Mouse (Mus musculus) brain, embryonic 14.5 days (tissue): Measurements from ENCODE around the gene Rnf220. TPM values are rescaled to one million over a fixed set of nuclear protein-coding genes. Genes with fewer than 3 reads are reported as not detected.

ENCODE experiments used
- DNase-seq: peaks from one replicate; pipeline ENCODE4 v3.0.0-alpha.2; 2011; ENCODE audit warnings: low read depth
- CTCF ChIP-seq: fragments of 200-500 bp; IDR thresholded peaks from 2 replicates; pipeline ENCODE4 v1.5.1; 2012; ENCODE audit warnings: inconsistent platforms, mild to moderate bottlenecking, moderate library complexity, borderline replicate concordance; ENCODE audit not compliant: insufficient read depth, insufficient read length; ENCODE audit errors: extremely low read depth
- POLR2A ChIP-seq: fragments of 200-500 bp; IDR thresholded peaks from 2 replicates; pipeline ENCODE4 v1.6.1; 2012; ENCODE audit warnings: mild to moderate bottlenecking, inconsistent platforms, borderline replicate concordance; ENCODE audit not compliant: poor library complexity, insufficient read depth, insufficient read length, severe bottlenecking; ENCODE audit errors: extremely low read depth
- polyA plus RNA-seq: library from polyadenylated mRNA; depleted of rRNA; stranded (reverse); fragments of >200 nt; gene quantifications from 2 replicates; pipeline ENCODE4 v1.2.3, GENCODE M21; 2012

Gene Rnf220
- polyA plus RNA-seq, 1 experiment, result 183 TPM

GRCm38 (mm10) chr4:117449151-117449550, 47.7 kb downstream of the Rnf220 start:
- no peak for DNase-seq

GRCm38 (mm10) chr4:117447926-117448325, 48.9 kb downstream of the Rnf220 start:
- DNase-seq, result no peak
- no peak for TF ChIP-seq POLR2A
- TF ChIP-seq CTCF, result no peak

More at GRCm38 (mm10) chr4:117449151-117449550, 47.7 kb downstream of the Rnf220 start:
- TF ChIP-seq CTCF (no peak), POLR2A (no peak)

GRCm38 (mm10) chr4:117445516-117446207, 51.2 kb downstream of the Rnf220 start:
- DNase-seq, result no peak
- no peak for TF ChIP-seq CTCF
- no peak for TF ChIP-seq POLR2A

GRCm38 (mm10) chr4:117438919-117439318, 57.9 kb downstream of the Rnf220 start:
- no peak for TF ChIP-seq CTCF
- no peak for TF ChIP-seq POLR2A
- DNase-seq, result no peak

GRCm38 (mm10) chr4:117438064-117438463, 58.8 kb downstream of the Rnf220 start:
- no peak for DNase-seq
- TF ChIP-seq POLR2A, result no peak
- TF ChIP-seq CTCF, result no peak

- DNase-seq, result no peak
- TF ChIP-seq POLR2A (no peak), CTCF (no peak)
Measured at GRCm38 (mm10) chr4:117436995-117437660, 59.7 kb downstream of the Rnf220 start.

GRCm38 (mm10) chr4:117434336-117434735, 62.5 kb downstream of the Rnf220 start:
- no peak for TF ChIP-seq CTCF
- no peak for TF ChIP-seq POLR2A
- DNase-seq, result peak; percentile 13

GRCm38 (mm10) chr4:117429604-117430003, 67.2 kb downstream of the Rnf220 start:
- TF ChIP-seq POLR2A, result no peak
- TF ChIP-seq CTCF, result no peak
- DNase-seq, result no peak

- DNase-seq, result peak; percentile 69
- TF ChIP-seq POLR2A (no peak), CTCF (no peak)
Measured at GRCm38 (mm10) chr4:117427540-117427939, 69.3 kb downstream of the Rnf220 start.

- TF ChIP-seq CTCF, result peak; percentile 17; the same call in 1 of the 2 replicates
- no peak for TF ChIP-seq POLR2A
- peak; percentile 61 for DNase-seq
Measured at GRCm38 (mm10) chr4:117421077-117421476, 75.8 kb downstream of the Rnf220 start.

- TF ChIP-seq POLR2A (no peak), CTCF (no peak)
- no peak for DNase-seq
Measured at GRCm38 (mm10) chr4:117416827-117417226, 80.0 kb downstream of the Rnf220 start.

GRCm38 (mm10) chr4:117410049-117410410, 86.8 kb downstream of the Rnf220 start:
- DNase-seq, result no peak
- TF ChIP-seq CTCF (no peak), POLR2A (no peak)

GRCm38 (mm10) chr4:117409144-117410048, 87.5 kb downstream of the Rnf220 start:
- DNase-seq, result peak; percentile 77
- TF ChIP-seq CTCF, result no peak
- TF ChIP-seq POLR2A, result no peak

- no peak for DNase-seq
- TF ChIP-seq POLR2A (no peak), CTCF (no peak)
Measured at GRCm38 (mm10) chr4:117407945-117408344, 88.9 kb downstream of the Rnf220 start.

- TF ChIP-seq POLR2A (no peak), CTCF (no peak)
- peak; percentile 86 for DNase-seq
Measured at GRCm38 (mm10) chr4:117405999-117406398, 90.9 kb downstream of the Rnf220 start.
